Mouse (Mus musculus): ENCODE data around the gene Pold4.

The Pold4 gene

GRCm38 (mm10) chr19:4203148-4203547, 28.6 kb upstream of the Pold4 start:
- CTCF ChIA-PET: interaction anchor here (2.5 kb wide), 1 partner anchor 25 kb away, joined by 14 read pairs; no protein-coding TSS in a partner anchor

GRCm38 (mm10) chr19:4203604-4204326, 27.9 kb upstream of the Pold4 start:
- CTCF ChIA-PET: interaction anchor here (0.6 to 2.5 kb wide), 2 partner anchors 24 to 50 kb away, joined by 3 to 14 read pairs; no protein-coding TSS in a partner anchor

- CTCF ChIA-PET: interaction anchor here (0.7 to 2.5 kb wide), 2 partner anchors 23 to 38 kb away, joined by 3 to 14 read pairs; no protein-coding TSS in a partner anchor
These were observed 26.8 kb upstream of the Pold4 start for GRCm38 (mm10) chr19:4204889-4205288.

GRCm38 (mm10) chr19:4206971-4207370, 24.7 kb upstream of the Pold4 start:
- CTCF ChIA-PET: interaction anchor here (0.6 to 2.1 kb wide), 9 partner anchors 9 to 207 kb away, joined by 3 to 27 read pairs (median 5); partner anchors contain the start of gene Ppp1ca

- CTCF ChIA-PET: interaction anchor here (1.6 kb wide), 1 partner anchor 20 kb away, joined by 7 read pairs; no protein-coding TSS in a partner anchor
These were observed 23.1 kb upstream of the Pold4 start for GRCm38 (mm10) chr19:4208563-4208962.

- CTCF ChIA-PET: interaction anchor here (0.6 to 2.3 kb wide), 2 partner anchors 17 to 173 kb away, joined by 6 to 9 read pairs; no protein-coding TSS in a partner anchor
These were observed 19.7 kb upstream of the Pold4 start for GRCm38 (mm10) chr19:4211891-4212588.

GRCm38 (mm10) chr19:4213524-4213974, 18.1 kb upstream of the Pold4 start:
- CTCF ChIA-PET: interaction anchor here (0.5 to 2.3 kb wide), 4 partner anchors 16 to 89 kb away, joined by 3 to 6 read pairs (median 4); no protein-coding TSS in a partner anchor

GRCm38 (mm10) chr19:4214071-4214770, 17.5 kb upstream of the Pold4 start, which contains the start of the genes Clcf1 and AC109138.7:
Gene Clcf1 (plus strand): TSS chr19:4214238.
Gene AC109138.7 (plus strand): TSS chr19:4214357.
- CTCF ChIA-PET: interaction anchor here (0.5 to 1.3 kb wide), 4 partner anchors 14 to 89 kb away, joined by 3 to 5 read pairs (median 4); no protein-coding TSS in a partner anchor

- CTCF ChIA-PET: interaction anchor here (1.3 kb wide), 1 partner anchor 13 kb away, joined by 5 read pairs; no protein-coding TSS in a partner anchor
These were observed 16.8 kb upstream of the Pold4 start for GRCm38 (mm10) chr19:4214771-4215450.

GRCm38 (mm10) chr19:4215451-4215840, 16.3 kb upstream of the Pold4 start:
- CTCF ChIA-PET: interaction anchor here (1.3 to 1.7 kb wide), 2 partner anchors 13 to 15 kb away, joined by 5 to 19 read pairs; no protein-coding TSS in a partner anchor

- CTCF ChIA-PET: interaction anchor here (1.5 to 1.7 kb wide), 2 partner anchors 14 to 117 kb away, joined by 8 to 19 read pairs; partner anchors contain the start of gene Pitpnm1
These were observed 15.5 kb upstream of the Pold4 start for GRCm38 (mm10) chr19:4216041-4216685.

GRCm38 (mm10) chr19:4217140-4217539, 14.6 kb upstream of the Pold4 start:
- CTCF ChIA-PET: interaction anchor here (0.6 to 2.3 kb wide), 7 partner anchors 10 to 118 kb away, joined by 3 to 19 read pairs (median 4); partner anchors contain the start of gene Pitpnm1

GRCm38 (mm10) chr19:4217855-4218254, 13.8 kb upstream of the Pold4 start:
- CTCF ChIA-PET: interaction anchor here (0.6 to 2.3 kb wide), 6 partner anchors 9 to 643 kb away, joined by 3 to 14 read pairs (median 4); no protein-coding TSS in a partner anchor

GRCm38 (mm10) chr19:4218293-4218692, 13.4 kb upstream of the Pold4 start:
- CTCF ChIA-PET: interaction anchor here (0.5 to 2.3 kb wide), 5 partner anchors 10 to 643 kb away, joined by 3 to 14 read pairs (median 3); no protein-coding TSS in a partner anchor

GRCm38 (mm10) chr19:4218784-4219183, 12.9 kb upstream of the Pold4 start:
- CTCF ChIA-PET: interaction anchor here (0.5 to 2.3 kb wide), 5 partner anchors 10 to 149 kb away, joined by 3 to 14 read pairs (median 3); no protein-coding TSS in a partner anchor

GRCm38 (mm10) chr19:4219943-4220342, 11.8 kb upstream of the Pold4 start:
- CTCF ChIA-PET: interaction anchor here (0.6 to 0.7 kb wide), 2 partner anchors 141 to 1284 kb away, joined by 5 to 9 read pairs; no protein-coding TSS in a partner anchor

- CTCF ChIA-PET: interaction anchor here (0.6 kb wide), 1 partner anchor 141 kb away, joined by 5 read pairs; no protein-coding TSS in a partner anchor
These were observed 11.3 kb upstream of the Pold4 start for GRCm38 (mm10) chr19:4220416-4220815.

GRCm38 (mm10) chr19:4220957-4221743, 10.5 kb upstream of the Pold4 start:
- CTCF ChIA-PET: no interaction called here

GRCm38 (mm10) chr19:4222165-4222564, 9.5 kb upstream of the Pold4 start:
- CTCF ChIA-PET: no interaction called here
